Mouse (Mus musculus): ENCODE measurements around the gene Tmprss2.

The Tmprss2 gene

GRCm38 (mm10) chr16:97610939-97611338 is at the start of gene Tmprss2:
Gene Tmprss2 (minus strand): TSS chr16:97611195.
- DNase-seq: peak; percentile 93

GRCm38 (mm10) chr16:97659225-97659658 is 48.2 kb upstream of the Tmprss2 start:
- DNase-seq: peak; percentile 48

- no peak for DNase-seq
Measured at GRCm38 (mm10) chr16:97658481-97658880, 47.5 kb upstream of the Tmprss2 start.

- peak; percentile 70 for DNase-seq
Measured at GRCm38 (mm10) chr16:97655800-97656199, 44.8 kb upstream of the Tmprss2 start.

- no peak for DNase-seq
Measured at GRCm38 (mm10) chr16:97649522-97650188, 38.7 kb upstream of the Tmprss2 start.

GRCm38 (mm10) chr16:97644681-97645080 is 33.7 kb upstream of the Tmprss2 start:
- no peak for DNase-seq

GRCm38 (mm10) chr16:97639630-97640029 is 28.6 kb upstream of the Tmprss2 start:
- no peak for DNase-seq

- DNase-seq: peak; percentile 21
Measured at GRCm38 (mm10) chr16:97632880-97633484, 22.0 kb upstream of the Tmprss2 start.

GRCm38 (mm10) chr16:97623166-97623565 is 12.2 kb upstream of the Tmprss2 start:
- DNase-seq: no peak

GRCm38 (mm10) chr16:97622383-97622889 is 11.4 kb upstream of the Tmprss2 start:
- DNase-seq: no peak

GRCm38 (mm10) chr16:97618285-97618684 is 7.3 kb upstream of the Tmprss2 start:
- DNase-seq: no peak

- DNase-seq: no peak
Measured at GRCm38 (mm10) chr16:97612009-97612408, 1.0 kb upstream of the Tmprss2 start.

GRCm38 (mm10) chr16:97610246-97610645 is 749 bp downstream of the Tmprss2 start:
- DNase-seq: peak; percentile 76

GRCm38 (mm10) chr16:97609676-97610075 is 1.3 kb downstream of the Tmprss2 start:
- peak; percentile 79 for DNase-seq

- no peak for DNase-seq
Measured at GRCm38 (mm10) chr16:97607956-97608355, 3.0 kb downstream of the Tmprss2 start.

GRCm38 (mm10) chr16:97606829-97607228 is 4.2 kb downstream of the Tmprss2 start:
- peak; percentile 59 for DNase-seq

GRCm38 (mm10) chr16:97605957-97606721 is 4.9 kb downstream of the Tmprss2 start:
- DNase-seq: peak; percentile 85

GRCm38 (mm10) chr16:97602256-97602655 is 8.7 kb downstream of the Tmprss2 start:
- DNase-seq: peak; percentile 88

GRCm38 (mm10) chr16:97600591-97600990 is 10.4 kb downstream of the Tmprss2 start:
- DNase-seq: no peak

- DNase-seq: peak; percentile 83
Measured at GRCm38 (mm10) chr16:97598046-97598445, 12.9 kb downstream of the Tmprss2 start.

- peak; percentile 70 for DNase-seq
Measured at GRCm38 (mm10) chr16:97593816-97594509, 17.0 kb downstream of the Tmprss2 start.

- peak; percentile 96 for DNase-seq
Measured at GRCm38 (mm10) chr16:97593057-97593456, 17.9 kb downstream of the Tmprss2 start.

- peak; percentile 80 for DNase-seq
Measured at GRCm38 (mm10) chr16:97591512-97591911, 19.5 kb downstream of the Tmprss2 start.
